Mouse (Mus musculus) erythroblast, embryonic 14.5 days (primary cell): ENCODE data around the gene Krt222. TPM values are rescaled to one million over a fixed set of nuclear protein-coding genes. Genes with fewer than 3 reads are reported as not detected.
"Not testable (repeated sequence)": the region's sequence is repeated elsewhere in the genome, so short reads cannot be mapped to it uniquely, and the experiment has no call there.

ENCODE experiments used
- H3K27me3 ChIP-seq: 2 replicates; pipeline ENCODE4 v1.6.1; 2012; ENCODE audit warnings: inconsistent platforms; ENCODE audit not compliant: control insufficient read depth
- H3K36me3 ChIP-seq: 2 replicates; pipeline ENCODE4 v1.6.1; 2012; ENCODE audit warnings: mild to moderate bottlenecking, inconsistent platforms; ENCODE audit not compliant: control insufficient read depth
- H3K4me1 ChIP-seq: 2 replicates; pipeline ENCODE4 v1.6.1; 2012; ENCODE audit warnings: inconsistent platforms; ENCODE audit not compliant: control insufficient read depth
- H3K4me3 ChIP-seq: replicated peaks from 2 replicates; pipeline ENCODE3; 2012; ENCODE audit warnings: moderate library complexity, mild to moderate bottlenecking, inconsistent platforms
- H3K9me3 ChIP-seq: 2 replicates; pipeline ENCODE4 v1.6.1; 2012; ENCODE audit warnings: low read length, inconsistent platforms, mixed read lengths; ENCODE audit not compliant: control insufficient read depth
- GATA1 ChIP-seq: IDR thresholded peaks from 2 replicates; pipeline ENCODE4 v1.6.1; 2012; ENCODE audit warnings: low read length, inconsistent platforms, mixed read lengths
- TAL1 ChIP-seq: IDR thresholded peaks from 3 replicates; pipeline ENCODE4 v1.6.1; 2012; ENCODE audit warnings: low read length, inconsistent platforms, mixed read lengths
- polyA plus RNA-seq: library from polyadenylated mRNA; stranded (reverse); fragments of >175 nt; gene quantifications from 2 replicates; pipeline ENCODE4 v1.2.3, GENCODE M21; 2012

Gene Krt222
- polyA plus RNA-seq, 1 experiment: 0.02 TPM

GRCm38 (mm10) chr11:99247916-99248315 is 4.0 kb upstream of the Krt222 start:
- no peaks in the 10 kb centered on the region for H3K9me3 ChIP-seq
- no peaks in the 10 kb centered on the region for H3K4me1 ChIP-seq
- TF ChIP-seq TAL1: no peak
- no peak for TF ChIP-seq GATA1
- H3K27me3 ChIP-seq: peaks cover 9% of the 10 kb centered on the region
- H3K36me3 ChIP-seq: no peaks in the 10 kb centered on the region
- no peak overlapping the region for H3K4me3 ChIP-seq

- H3K27me3 ChIP-seq: peaks cover 12% of the 10 kb centered on the region
- H3K36me3 ChIP-seq, H3K9me3 ChIP-seq: not testable (repeated sequence)
Measured at GRCm38 (mm10) chr11:99244519-99244918, 634 bp upstream of the Krt222 start.

GRCm38 (mm10) chr11:99243200-99243819 is 575 bp downstream of the Krt222 start:
- TF ChIP-seq TAL1 (no peak), GATA1 (no peak)
- H3K27me3 ChIP-seq: peaks cover 15% of the 10 kb centered on the region
- no peaks in the 10 kb centered on the region for H3K9me3 ChIP-seq
- H3K4me3 ChIP-seq: no peak overlapping the region
- H3K4me1 ChIP-seq: peaks cover 4% of the 10 kb centered on the region; the same call in 1 of the 2 replicates
- no peaks in the 10 kb centered on the region for H3K36me3 ChIP-seq

More at GRCm38 (mm10) chr11:99244519-99244918, 634 bp upstream of the Krt222 start:
- not testable (repeated sequence) for H3K4me3 ChIP-seq, H3K4me1 ChIP-seq

GRCm38 (mm10) chr11:99242056-99242455 is 1.8 kb downstream of the Krt222 start:
- Histone ChIP-seq H3K9me3 (no peaks in the 10 kb centered on the region), H3K36me3 (no peaks in the 10 kb centered on the region), H3K4me3 (no peak overlapping the region), H3K27me3 (peaks cover 19% of the 10 kb centered on the region), H3K4me1 (peaks cover 4% of the 10 kb centered on the region; the same call in 1 of the 2 replicates)
- TF ChIP-seq GATA1 (no peak), TAL1 (no peak)

- Histone ChIP-seq H3K36me3 (no peaks in the 10 kb centered on the region), H3K27me3 (peaks cover 20% of the 10 kb centered on the region), H3K9me3 (no peaks in the 10 kb centered on the region), H3K4me3 (no peak overlapping the region), H3K4me1 (peaks cover 4% of the 10 kb centered on the region; the same call in 1 of the 2 replicates)
- no peak for TF ChIP-seq TAL1
- TF ChIP-seq GATA1: no peak
Measured at GRCm38 (mm10) chr11:99238468-99238867, 5.4 kb downstream of the Krt222 start.

GRCm38 (mm10) chr11:99231049-99231816 is 12.7 kb downstream of the Krt222 start:
- H3K4me1 ChIP-seq: peaks cover 38% of the 10 kb centered on the region
- H3K27me3 ChIP-seq: peaks cover 6% of the 10 kb centered on the region
- TF ChIP-seq GATA1: no peak
- no peak for TF ChIP-seq TAL1
- no peaks in the 10 kb centered on the region for H3K9me3 ChIP-seq
- H3K4me3 ChIP-seq: peak overlapping the region; percentile 89
- peaks cover 21% of the 10 kb centered on the region for H3K36me3 ChIP-seq

- H3K4me3 ChIP-seq: peak within 1 kb of the TSS; percentile 89
- peaks cover 46% of the 10 kb centered on the region for H3K4me1 ChIP-seq
- H3K36me3 ChIP-seq: peaks cover 29% of the 10 kb centered on the region
- peaks cover 6% of the 10 kb centered on the region for H3K27me3 ChIP-seq
- no peak for TF ChIP-seq TAL1
- TF ChIP-seq GATA1: no peak
- H3K9me3 ChIP-seq: no peaks in the 10 kb centered on the region
Measured at GRCm38 (mm10) chr11:99230261-99231048, 13.4 kb downstream of the Krt222 start, which contains the start of gene Smarce1. Gene Smarce1, minus strand, starts transcription at chr11:99231017.

GRCm38 (mm10) chr11:99229641-99230260 is 14.1 kb downstream of the Krt222 start:
- H3K36me3 ChIP-seq: peaks cover 36% of the 10 kb centered on the region
- peaks cover 2% of the 10 kb centered on the region; the same call in 1 of the 2 replicates for H3K27me3 ChIP-seq
- no peaks in the 10 kb centered on the region for H3K9me3 ChIP-seq
- H3K4me1 ChIP-seq: peaks cover 53% of the 10 kb centered on the region
- H3K4me3 ChIP-seq: peak overlapping the region; percentile 89
- TF ChIP-seq GATA1 (no peak), TAL1 (no peak)

GRCm38 (mm10) chr11:99226298-99226697 is 17.6 kb downstream of the Krt222 start:
- Histone ChIP-seq H3K4me1 (peaks cover 48% of the 10 kb centered on the region), H3K9me3 (no peaks in the 10 kb centered on the region), H3K4me3 (peak overlapping the region; percentile 52), H3K36me3 (peaks cover 70% of the 10 kb centered on the region), H3K27me3 (no peaks in the 10 kb centered on the region)
- TF ChIP-seq TAL1 (no peak), GATA1 (no peak)
